Mouse (Mus musculus): ENCODE data around the gene Aco2.
"Not testable (repeated sequence)": the region's sequence is repeated elsewhere in the genome, so short reads cannot be mapped to it uniquely, and the experiment has no call there.

Gene Aco2

GRCm38 (mm10) chr15:81871604-81872261, 376 bp upstream of the Aco2 start, which contains the start of gene Phf5a:
Phf5a (minus strand) TSS chr15:81871911.
- DNase-seq (ENCODE audit: low spot score in 2 of 2) = peak; percentile 73 to 74

- DNase-seq (ENCODE audit: low spot score in 2 of 2) = no peak
Observed at GRCm38 (mm10) chr15:81879531-81880401, 7.7 kb downstream of the Aco2 start.

GRCm38 (mm10) chr15:81882348-81882747, 10.2 kb downstream of the Aco2 start:
- DNase-seq (ENCODE audit: low spot score in 2 of 2) = no peak

GRCm38 (mm10) chr15:81885418-81885934, 13.4 kb downstream of the Aco2 start:
- no peak for DNase-seq (ENCODE audit: low spot score in 2 of 2)

GRCm38 (mm10) chr15:81886795-81887550, 14.9 kb downstream of the Aco2 start:
- no peak for DNase-seq (ENCODE audit: low spot score in 2 of 2)

GRCm38 (mm10) chr15:81889175-81889574, 17.1 kb downstream of the Aco2 start:
- no peak for DNase-seq (ENCODE audit: low spot score in 2 of 2)

GRCm38 (mm10) chr15:81891140-81891802, 19.2 kb downstream of the Aco2 start:
- no peak for DNase-seq (ENCODE audit: low spot score in 2 of 2)

- DNase-seq (ENCODE audit: low spot score in 2 of 2) = no peak
Observed at GRCm38 (mm10) chr15:81891822-81892580, 19.9 kb downstream of the Aco2 start.

- DNase-seq (ENCODE audit: low spot score in 2 of 2) = no peak
Observed at GRCm38 (mm10) chr15:81894002-81894401, 21.9 kb downstream of the Aco2 start.

GRCm38 (mm10) chr15:81896407-81896806, 24.3 kb downstream of the Aco2 start:
- no peak for DNase-seq (ENCODE audit: low spot score in 2 of 2)

- DNase-seq (ENCODE audit: low spot score in 2 of 2) = no peak
Observed at GRCm38 (mm10) chr15:81897607-81898285, 25.6 kb downstream of the Aco2 start.

- DNase-seq (ENCODE audit: low spot score in 2 of 2) = no peak
Observed at GRCm38 (mm10) chr15:81898751-81899150, 26.6 kb downstream of the Aco2 start.

GRCm38 (mm10) chr15:81904939-81905338, 32.8 kb downstream of the Aco2 start:
- peak in 1 of 2 experiments; percentile 47 for DNase-seq (ENCODE audit: low spot score in 2 of 2)

- DNase-seq (ENCODE audit: low spot score in 2 of 2) = no peak
Observed at GRCm38 (mm10) chr15:81907953-81908352, 35.8 kb downstream of the Aco2 start.

- not testable (repeated sequence) for DNase-seq (ENCODE audit: low spot score in 2 of 2)
Observed at GRCm38 (mm10) chr15:81908767-81909166, 36.7 kb downstream of the Aco2 start.

GRCm38 (mm10) chr15:81912498-81912897, 40.4 kb downstream of the Aco2 start:
- DNase-seq (ENCODE audit: low spot score in 2 of 2) = no peak

- DNase-seq (ENCODE audit: low spot score in 2 of 2) = no peak
Observed at GRCm38 (mm10) chr15:81914668-81915067, 42.6 kb downstream of the Aco2 start.

- DNase-seq (ENCODE audit: low spot score in 2 of 2) = no peak
Observed at GRCm38 (mm10) chr15:81915663-81916062, 43.6 kb downstream of the Aco2 start.

GRCm38 (mm10) chr15:81917201-81917600, 45.1 kb downstream of the Aco2 start:
- no peak for DNase-seq (ENCODE audit: low spot score in 2 of 2)

All from urinary bladder, adult 18-20 months (tissue).